Mouse (Mus musculus) embryonic facial prominence, embryonic 14.5 days (tissue): ENCODE data around the gene Ulk2. TPM values are rescaled to one million over a fixed set of nuclear protein-coding genes. Genes with fewer than 3 reads are reported as not detected.
A peak's percentile ranks its signal among the peaks of the same experiment; 100 is the strongest.
"Not testable (repeated sequence)": the region's sequence is repeated elsewhere in the genome, so short reads cannot be mapped to it uniquely, and the experiment has no call there.

ENCODE experiments used
- ATAC-seq: fragments of 200-750 bp; cut with Nextera tagmentation; 2 replicates; pipeline ENCODE4 v1.8.0; 2017; ENCODE audit warnings: low read depth, moderate number of reproducible peaks, moderate TSS enrichment
- DNase-seq: peaks from one replicate; pipeline ENCODE4 v3.0.0-alpha.2; 2015; ENCODE audit warnings: low spot score
- H3K27ac ChIP-seq: fragments of 300-500 bp; sonication (generic); replicated peaks from 2 replicates; pipeline ENCODE4 v1.5.1; 2014; ENCODE audit warnings: low read depth, mild to moderate bottlenecking, low read length, moderate library complexity
- H3K27me3 ChIP-seq: fragments of 300-500 bp; sonication (generic); replicated peaks from 2 replicates; pipeline ENCODE4 v1.6.1; 2014; ENCODE audit warnings: low read length; ENCODE audit not compliant: control insufficient read depth, insufficient read depth
- H3K36me3 ChIP-seq: fragments of 300-500 bp; sonication (generic); 2 replicates; pipeline ENCODE4 v1.6.1; 2014; ENCODE audit warnings: low read length, mixed read lengths; ENCODE audit not compliant: control insufficient read depth, insufficient read depth
- H3K4me1 ChIP-seq: fragments of 300-500 bp; sonication (generic); 2 replicates; pipeline ENCODE4 v1.6.1; 2014; ENCODE audit warnings: antibody characterized with exemption, low read length; ENCODE audit not compliant: control insufficient read depth, insufficient read depth
- H3K4me2 ChIP-seq: fragments of 300-500 bp; sonication (generic); 2 replicates; pipeline ENCODE4 v1.6.1; 2014; ENCODE audit warnings: low read depth, mild to moderate bottlenecking, low read length, moderate library complexity, mixed read lengths
- H3K4me3 ChIP-seq: fragments of 300-500 bp; sonication (generic); 2 replicates; pipeline ENCODE4 v1.5.1; 2014; ENCODE audit warnings: low read depth, mild to moderate bottlenecking, low read length
- H3K9ac ChIP-seq: fragments of 300-500 bp; sonication (generic); 2 replicates; pipeline ENCODE4 v1.6.1; 2014; ENCODE audit warnings: low read depth, mild to moderate bottlenecking, low read length, moderate library complexity, mixed read lengths
- H3K9me3 ChIP-seq: fragments of 300-500 bp; sonication (generic); 2 replicates; pipeline ENCODE4 v1.6.1; 2016; ENCODE audit warnings: low read length; ENCODE audit not compliant: control insufficient read depth
- WGBS: fragments of 180-500 bp; shearing (Covaris S2); extraction: QIAGEN DNeasy Blood & Tissue Kit; methylation state at CpG from one replicate; pipeline ENCODE4 v1.1.7; 2014; 5-methylcytosine and 5-hydroxymethylcytosine counted together
- polyA plus RNA-seq: library from polyadenylated mRNA; unstranded; fragments of >200 nt; fragmentation: Nextera tagmentation; extraction: Ambion mirVana; gene quantifications from 2 replicates; pipeline ENCODE4 v1.2.1, GENCODE M21; 2014

The Ulk2 gene
- polyA plus RNA-seq, 1 experiment from 2014 or later, result 26.4 TPM

- Histone ChIP-seq H3K9me3 (no peaks in the 10 kb centered on the region), H3K27ac (no peak overlapping the region), H3K36me3 (peaks cover 64% of the 10 kb centered on the region), H3K4me2 (no peak overlapping the region), H3K4me1 (no peaks in the 10 kb centered on the region), H3K27me3 (no peaks in the 10 kb centered on the region), H3K4me3 (no peak overlapping the region), H3K9ac (no peak overlapping the region)
- WGBS, result 86% methylated on average over 2 of the region's 2 CpGs
- ATAC-seq (no peak), DNase-seq (peak; percentile 41)
Observed at GRCm38 (mm10) chr11:61808551-61809117, 46.2 kb downstream of the Ulk2 start.

- Histone ChIP-seq H3K4me3 (no peak overlapping the region), H3K27me3 (no peaks in the 10 kb centered on the region), H3K9ac (no peak overlapping the region), H3K9me3 (no peaks in the 10 kb centered on the region), H3K4me2 (no peak overlapping the region), H3K36me3 (peaks cover 55% of the 10 kb centered on the region), H3K4me1 (no peaks in the 10 kb centered on the region), H3K27ac (no peak overlapping the region)
- no peak for DNase-seq
- ATAC-seq, result no peak
- 72% methylated on average over 1 of the region's 1 CpGs for WGBS
Observed at GRCm38 (mm10) chr11:61793441-61793840, 61.4 kb downstream of the Ulk2 start.

GRCm38 (mm10) chr11:61788550-61788949, 66.3 kb downstream of the Ulk2 start:
- no peak overlapping the region for H3K4me3 ChIP-seq
- WGBS, result 98% methylated on average over 1 of the region's 1 CpGs
- H3K9ac ChIP-seq, result no peak overlapping the region
- no peaks in the 10 kb centered on the region for H3K27me3 ChIP-seq
- H3K36me3 ChIP-seq, result peaks cover 71% of the 10 kb centered on the region
- no peak for ATAC-seq
- H3K27ac ChIP-seq, result no peak overlapping the region
- no peaks in the 10 kb centered on the region for H3K9me3 ChIP-seq
- DNase-seq, result no peak
- H3K4me1 ChIP-seq, result no peaks in the 10 kb centered on the region
- H3K4me2 ChIP-seq, result no peak overlapping the region

GRCm38 (mm10) chr11:61782526-61782925, 72.3 kb downstream of the Ulk2 start:
- not testable (repeated sequence) for DNase-seq, H3K9ac ChIP-seq, H3K4me2 ChIP-seq, H3K4me1 ChIP-seq, H3K27ac ChIP-seq, H3K27me3 ChIP-seq, ATAC-seq, H3K9me3 ChIP-seq, H3K4me3 ChIP-seq
- peaks cover 72% of the 10 kb centered on the region for H3K36me3 ChIP-seq
- 93% methylated on average over 3 of the region's 3 CpGs for WGBS

- Histone ChIP-seq H3K4me3 (no peak overlapping the region), H3K27me3 (no peaks in the 10 kb centered on the region), H3K36me3 (peaks cover 55% of the 10 kb centered on the region), H3K9me3 (no peaks in the 10 kb centered on the region), H3K9ac (no peak overlapping the region), H3K27ac (no peak overlapping the region), H3K4me1 (no peaks in the 10 kb centered on the region), H3K4me2 (no peak overlapping the region)
- no peak for ATAC-seq
- no peak for DNase-seq
- 86% methylated on average over 4 of the region's 4 CpGs for WGBS
Observed at GRCm38 (mm10) chr11:61774551-61775149, 80.2 kb downstream of the Ulk2 start.

- no peaks in the 10 kb centered on the region for H3K9me3 ChIP-seq
- H3K27ac ChIP-seq, result peak within 1 kb of the TSS; percentile 92
- H3K9ac ChIP-seq, result peak within 1 kb of the TSS; percentile 78
- H3K4me2 ChIP-seq, result peak within 1 kb of the TSS; percentile 73
- H3K36me3 ChIP-seq, result 0 out of 2 replicates have a peak, but pooled peaks cover 11% of the 10 kb centered on the region
- H3K27me3 ChIP-seq, result no peaks in the 10 kb centered on the region
- peaks cover 6% of the 10 kb centered on the region for H3K4me1 ChIP-seq
- WGBS, result under 1% methylated on average over 44 of the region's 51 CpGs
- peak within 1 kb of the TSS; percentile 61 for H3K4me3 ChIP-seq
- ATAC-seq (peak; percentile 96), DNase-seq (peak; percentile 98)
Observed at GRCm38 (mm10) chr11:61761584-61762407, 93.1 kb downstream of the Ulk2 start, which contains the start of gene Prpsap2. Prpsap2 (minus strand) TSS chr11:61762088.

GRCm38 (mm10) chr11:61760518-61760917, 94.4 kb downstream of the Ulk2 start:
- peak overlapping the region; percentile 73 for H3K4me2 ChIP-seq
- DNase-seq (no peak), ATAC-seq (no peak)
- no peaks in the 10 kb centered on the region for H3K9me3 ChIP-seq
- no peak overlapping the region for H3K9ac ChIP-seq
- peak overlapping the region; percentile 61 for H3K4me3 ChIP-seq
- 72% methylated on average over 5 of the region's 5 CpGs for WGBS
- peaks cover 24% of the 10 kb centered on the region for H3K36me3 ChIP-seq
- peaks cover 6% of the 10 kb centered on the region for H3K4me1 ChIP-seq
- no peaks in the 10 kb centered on the region for H3K27me3 ChIP-seq
- no peak overlapping the region for H3K27ac ChIP-seq

- H3K9me3 ChIP-seq, result no peaks in the 10 kb centered on the region
- no peak overlapping the region for H3K4me3 ChIP-seq
- WGBS, result 89% methylated on average over 2 of the region's 2 CpGs
- ATAC-seq (no peak), DNase-seq (no peak)
- no peak overlapping the region for H3K27ac ChIP-seq
- peaks cover 6% of the 10 kb centered on the region for H3K4me1 ChIP-seq
- peaks cover 54% of the 10 kb centered on the region for H3K36me3 ChIP-seq
- no peak overlapping the region for H3K4me2 ChIP-seq
- no peak overlapping the region for H3K9ac ChIP-seq
- H3K27me3 ChIP-seq, result no peaks in the 10 kb centered on the region
Observed at GRCm38 (mm10) chr11:61757151-61757550, 97.7 kb downstream of the Ulk2 start.
